Mouse (Mus musculus) lung, adult 2 months (tissue): ENCODE measurements at regions not wholly inside any gene's neighbourhood (a gene's known extent, or its start where the extent isn't known, plus 50 kb on each side); places are given as distances from the start of the nearest gene placed in this dataset.

Experiments
- CTCF ChIP-seq: fragments of 200-500 bp; IDR thresholded peaks from 2 replicates; pipeline ENCODE4 v1.5.1; 2011; ENCODE audit warnings: mild to moderate bottlenecking, low read length, control low read depth; ENCODE audit not compliant: insufficient read depth
- POLR2A ChIP-seq: fragments of 200-500 bp; IDR thresholded peaks from 2 replicates; pipeline ENCODE4 v1.6.1; 2011; ENCODE audit warnings: low read depth, mild to moderate bottlenecking, control low read depth, low read length, borderline replicate concordance; ENCODE audit errors: extremely low read depth

GRCm38 (mm10) chr16:63031802-63032201 lies 177.7 kb downstream of the Pros1 start:
- TF ChIP-seq CTCF, result no peak
- no peak for TF ChIP-seq POLR2A
